Mouse (Mus musculus) erythroblast, adult 5-6 weeks (primary cell): Measurements from ENCODE around the gene Pecam1. TPM values are rescaled to one million over a fixed set of nuclear protein-coding genes. Genes with fewer than 3 reads are reported as not detected.

Experiments used
- ATAC-seq: replicated peaks from 2 replicates; pipeline ENCODE4 v1.8.0; 2016; ENCODE audit warnings: moderate number of reproducible peaks, mild to moderate bottlenecking, moderate TSS enrichment, inconsistent platforms; ENCODE audit not compliant: poor library complexity, low FRiP score, severe bottlenecking
- total RNA-seq, 2 experiments: library from RNA; stranded (forward) in 1 of 2; stranded (reverse) in 1 of 2; fragments of 150-400 nt in 1 of 2; fragments of 200-764, 138-1000 nt in 1 of 2; gene quantifications; 2 replicates each; pipeline versions ENCODE4 v1.2.3 to v1.2.4; 2015 to 2017; ENCODE audit warnings: low replicate concordance in 2 of 2

Gene Pecam1
- total RNA-seq, 2 experiments from 2014 or later: 4.0 to 11.0 TPM

DNA sequence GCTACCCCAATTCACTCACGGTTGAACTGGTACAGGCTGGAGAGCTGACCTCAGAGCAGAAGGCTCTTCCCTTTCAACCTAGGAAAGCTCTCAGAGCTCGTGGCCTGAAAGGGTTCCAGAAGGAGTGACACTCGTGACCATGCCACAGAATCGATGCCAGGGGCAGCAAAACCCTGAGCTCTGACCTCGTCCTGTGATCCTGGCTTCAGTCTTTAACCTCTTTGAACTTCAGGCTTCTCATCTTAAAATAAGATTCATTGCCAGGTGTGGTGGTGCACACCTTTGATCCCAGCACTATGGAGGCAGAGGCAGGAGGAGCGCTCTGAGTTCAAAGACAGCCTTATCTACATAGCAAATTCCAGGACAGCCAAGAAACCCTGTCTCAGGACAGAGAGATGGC is 143.1 kb downstream of the Pecam1 start:
- ATAC-seq: no peak

DNA sequence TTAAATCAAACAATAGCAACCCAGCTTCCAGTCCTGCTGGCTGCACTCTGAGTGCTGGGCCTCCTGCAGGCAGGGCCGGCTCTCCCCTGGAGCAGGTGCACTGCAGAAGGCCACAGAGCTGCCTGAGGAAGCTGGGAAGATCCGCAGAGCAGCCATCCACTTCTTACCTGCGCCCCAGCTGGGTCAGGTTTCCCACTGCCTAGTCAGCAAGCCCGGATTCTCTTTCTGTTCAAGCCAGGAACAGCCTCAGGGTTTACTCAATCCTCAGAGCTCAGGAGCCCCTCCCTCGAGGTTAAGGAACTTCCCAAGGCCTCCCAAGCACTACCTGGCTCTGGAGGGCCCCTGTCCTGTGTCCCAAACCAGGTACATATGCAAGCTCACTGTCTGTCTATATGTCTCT is 144.4 kb downstream of the Pecam1 start:
- ATAC-seq: no peak

Other genes with a start within 250 kb of the Pecam1 start
- 8.6 and 10.0 TPM in 2 replicates for gene Tex2, start 137.2 kb downstream of the Pecam1 start, total RNA-seq (2015; ENCODE audit: low replicate concordance)
- 17.5 and 18.0 TPM in 2 replicates for gene Tex2, start 137.2 kb downstream of the Pecam1 start, total RNA-seq (2017; ENCODE audit: low replicate concordance)
- 11.0 and 24.5 TPM in 2 replicates for gene Milr1, start 598 bp upstream of the Pecam1 start, total RNA-seq (2015; ENCODE audit: low replicate concordance)
- 12.7 and 20.4 TPM in 2 replicates for gene Milr1, start 598 bp upstream of the Pecam1 start, total RNA-seq (2017; ENCODE audit: low replicate concordance)
- gene Polg2, start 28.9 kb upstream of the Pecam1 start, total RNA-seq (2015; ENCODE audit: low replicate concordance): 8.2 and 9.6 TPM in 2 replicates
- 9.9 and 22.7 TPM in 2 replicates for gene Polg2, start 28.9 kb upstream of the Pecam1 start, total RNA-seq (2017; ENCODE audit: low replicate concordance)
- gene Ddx5, start 38.6 kb upstream of the Pecam1 start, total RNA-seq (2015; ENCODE audit: low replicate concordance): 469 and 476 TPM in 2 replicates
- 906 and 1,106 TPM in 2 replicates for gene Ddx5, start 38.6 kb upstream of the Pecam1 start, total RNA-seq (2017; ENCODE audit: low replicate concordance)
- 41.6 and 43.0 TPM in 2 replicates for gene Cep95, start 38.6 kb upstream of the Pecam1 start, total RNA-seq (2015; ENCODE audit: low replicate concordance)
- gene Cep95, start 38.6 kb upstream of the Pecam1 start, total RNA-seq (2017; ENCODE audit: low replicate concordance): 31.8 and 52.7 TPM in 2 replicates
- 4.4 and 6.9 TPM in 2 replicates for gene Smurf2, start 170.1 kb upstream of the Pecam1 start, total RNA-seq (2015; ENCODE audit: low replicate concordance)
- gene Smurf2, start 170.1 kb upstream of the Pecam1 start, total RNA-seq (2017; ENCODE audit: low replicate concordance): 7.7 and 8.5 TPM in 2 replicates
- 125 and 127 TPM in 2 replicates for gene Kpna2, start 248.9 kb upstream of the Pecam1 start, total RNA-seq (2015; ENCODE audit: low replicate concordance)
- 63.3 and 88.5 TPM in 2 replicates for gene Kpna2, start 248.9 kb upstream of the Pecam1 start, total RNA-seq (2017; ENCODE audit: low replicate concordance)